ENCODE assay signal across 26 mouse cellular contexts in the genomic region with DNA sequence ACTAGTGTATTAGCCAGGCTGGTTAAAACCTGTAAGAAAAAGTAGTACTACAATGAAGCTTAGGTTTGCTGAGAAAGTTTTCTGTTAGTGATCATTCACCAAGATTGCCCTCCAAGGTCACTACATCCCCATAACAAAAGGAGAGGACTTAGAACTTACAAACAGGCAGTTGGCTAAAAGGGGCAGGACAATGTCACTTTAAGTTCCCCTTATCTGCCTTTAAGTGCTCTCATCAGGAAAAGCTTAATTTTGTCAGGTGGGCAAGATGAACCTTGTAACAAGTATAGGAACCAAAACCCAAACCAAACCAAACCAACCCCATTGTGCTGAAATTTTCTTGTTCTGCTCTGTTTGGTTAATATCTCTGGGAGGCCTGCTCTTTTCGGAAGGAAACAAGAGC.
"Had no signal": no experiment of that assay in that cellular context is flagged by ENCODE, and none has a peak within 500 bp of the region (broad histone marks: within the 10 kb centered on the region; RNA-seq: fewer than 3 reads in every experiment).

No protein-coding gene starts in this region.

- H3K27ac ChIP-seq: embryonic facial prominence, embryonic 10.5 days; embryonic facial prominence, embryonic 12.5 days; embryonic facial prominence, embryonic 13.5 days; embryonic facial prominence, embryonic 15.5 days; forebrain, embryonic 10.5 days; forebrain, embryonic 13.5 days; forebrain, embryonic 15.5 days; heart, adult 2 months; heart, embryonic 10.5 days had no signal

- H3K9ac ChIP-seq: embryonic facial prominence, embryonic 12.5 days; embryonic facial prominence, embryonic 13.5 days; embryonic facial prominence, embryonic 15.5 days; forebrain, embryonic 13.5 days; forebrain, embryonic 15.5 days; forebrain, postnatal 0 days; heart, embryonic 12.5 days had no signal

- H3K4me1 ChIP-seq: embryonic facial prominence, embryonic 10.5 days; embryonic facial prominence, embryonic 12.5 days; embryonic facial prominence, embryonic 13.5 days; embryonic facial prominence, embryonic 15.5 days; forebrain, embryonic 10.5 days; forebrain, embryonic 13.5 days; forebrain, embryonic 15.5 days; heart, embryonic 10.5 days; heart, embryonic 12.5 days had no signal

- H3K27me3 ChIP-seq: embryonic facial prominence, embryonic 12.5 days; embryonic facial prominence, embryonic 13.5 days; embryonic facial prominence, embryonic 15.5 days; forebrain, embryonic 13.5 days; forebrain, embryonic 15.5 days; heart, embryonic 12.5 days had no signal

- H3K36me3 ChIP-seq: embryonic facial prominence, embryonic 10.5 days; embryonic facial prominence, embryonic 12.5 days; embryonic facial prominence, embryonic 13.5 days; embryonic facial prominence, embryonic 15.5 days; forebrain, embryonic 10.5 days; forebrain, embryonic 15.5 days; heart, embryonic 10.5 days; heart, embryonic 12.5 days had no signal

- H3K4me3 ChIP-seq: embryonic facial prominence, embryonic 10.5 days; embryonic facial prominence, embryonic 12.5 days; embryonic facial prominence, embryonic 13.5 days; embryonic facial prominence, embryonic 15.5 days; erythroblast, embryonic 14.5 days; forebrain, embryonic 10.5 days; forebrain, embryonic 13.5 days; forebrain, embryonic 15.5 days; heart, adult 2 months; heart, embryonic 10.5 days; heart, embryonic 12.5 days had no signal

- ATAC-seq: forebrain, embryonic 13.5 days; forebrain, embryonic 14.5 days; forebrain, embryonic 15.5 days; forebrain, embryonic 16.5 days; forebrain, postnatal 0 days had no signal

- H3K9me3 ChIP-seq: embryonic facial prominence, embryonic 10.5 days; embryonic facial prominence, embryonic 12.5 days; embryonic facial prominence, embryonic 13.5 days; embryonic facial prominence, embryonic 15.5 days; forebrain, embryonic 10.5 days; forebrain, embryonic 13.5 days; forebrain, embryonic 15.5 days; heart, embryonic 10.5 days; heart, embryonic 12.5 days had no signal

- H3K4me2 ChIP-seq: embryonic facial prominence, embryonic 12.5 days; embryonic facial prominence, embryonic 13.5 days; embryonic facial prominence, embryonic 15.5 days; forebrain, embryonic 13.5 days; forebrain, embryonic 15.5 days; heart, embryonic 11.5 days; heart, embryonic 12.5 days had no signal

- DNase-seq: cerebellum, adult 9-11 months; cerebellum, postnatal 10 days; cerebellum, postnatal 14 days; cerebellum, postnatal 25 days; cerebellum, postnatal 36 days; embryo, embryonic 11 days; forebrain, postnatal 0 days; gastrocnemius, postnatal 10 days; gastrocnemius, postnatal 14 days; gastrocnemius, postnatal 25 days; gastrocnemius, postnatal 36 days; heart, adult 18-20 months; heart, adult 2 months had no signal
